Mouse (Mus musculus) gonadal fat pad, adult 2 months (tissue): ENCODE measurements around the gene Cfl2. TPM values are rescaled to one million over a fixed set of nuclear protein-coding genes. Genes with fewer than 3 reads are reported as not detected.

ENCODE experiments used
- DNase-seq: peaks from one replicate; pipeline ENCODE4 v3.0.0-alpha.2; 2012; ENCODE audit warnings: low read depth
- polyA plus RNA-seq: library from polyadenylated mRNA; depleted of rRNA; stranded (reverse); fragments of >200 nt; gene quantifications from 2 replicates; pipeline ENCODE4 v1.2.3, GENCODE M21; 2012; rRNA removed

The Cfl2 gene
- polyA plus RNA-seq, 1 experiment = 27.1 TPM

- DNase-seq = peak; percentile 17
Measured at GRCm38 (mm10) chr12:54830574-54830973, 32.1 kb downstream of the Cfl2 start.

DNA sequence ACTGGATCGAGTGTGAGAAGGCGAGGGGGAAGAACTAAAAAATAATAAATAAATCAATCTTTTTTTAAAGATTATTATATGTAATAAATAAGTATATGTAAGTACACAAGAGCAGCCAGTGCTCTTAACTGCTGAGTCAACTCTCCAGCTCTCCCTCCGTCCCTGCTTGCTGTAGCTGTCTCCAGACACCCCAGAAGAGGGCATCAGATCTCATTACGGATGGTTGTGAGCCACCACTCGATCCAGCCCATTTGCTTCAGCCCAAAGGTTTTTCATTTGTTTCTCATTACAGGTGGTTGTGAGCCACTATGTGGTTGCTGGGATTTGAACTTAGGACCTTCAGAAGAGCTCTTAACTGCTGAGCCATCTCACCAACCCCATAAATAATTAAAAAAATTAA lies 32.8 kb downstream of the Cfl2 start:
- DNase-seq = no peak

DNA sequence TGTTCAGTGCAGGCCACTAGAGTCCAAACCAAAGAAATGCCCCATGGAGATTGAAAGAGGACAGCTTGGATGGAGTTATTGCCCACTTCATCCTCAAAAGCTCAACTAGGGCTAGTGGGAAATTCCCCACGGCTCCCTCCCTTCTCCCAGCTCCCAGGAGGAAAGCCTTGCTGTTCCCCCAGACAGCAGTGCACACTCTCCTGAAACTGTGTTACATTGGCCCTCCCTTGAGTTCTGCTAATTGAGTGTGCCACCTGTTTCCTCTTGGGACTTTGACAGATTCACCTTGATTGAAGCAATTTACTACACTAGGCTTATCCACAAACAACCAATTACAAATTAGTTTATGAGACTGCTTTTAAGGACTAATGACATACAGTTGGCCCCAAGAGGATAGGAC lies 34.6 kb downstream of the Cfl2 start:
- no peak for DNase-seq

GRCm38 (mm10) chr12:54825202-54825601 lies 37.5 kb downstream of the Cfl2 start:
- DNase-seq = no peak

DNA sequence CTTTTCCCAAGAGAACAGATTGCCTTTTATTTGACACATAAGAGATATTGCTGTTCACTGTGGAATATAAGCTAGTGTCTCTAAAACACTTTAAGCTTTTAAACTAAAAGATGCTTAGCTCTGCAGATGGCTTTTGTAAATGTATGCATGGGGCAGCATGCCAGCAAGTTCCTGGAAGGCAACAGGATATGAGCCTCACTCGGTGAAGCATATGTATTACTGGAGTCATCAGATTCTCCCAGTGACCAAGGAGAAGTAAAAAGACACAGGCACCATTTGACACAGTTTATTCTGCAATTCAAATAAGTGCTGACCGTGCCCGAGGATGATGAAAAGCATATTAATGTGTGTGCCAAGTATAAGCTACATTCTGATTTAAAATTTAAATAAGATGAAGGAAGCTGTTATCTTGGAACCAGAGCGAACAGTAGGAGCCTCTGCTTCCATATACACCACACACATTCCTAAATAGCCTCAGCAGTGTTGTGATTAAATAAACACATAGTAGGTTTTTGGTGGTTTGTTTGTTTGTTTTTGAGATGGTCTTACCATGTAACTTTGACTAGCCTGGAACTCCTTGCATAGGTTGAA lies 39.7 kb downstream of the Cfl2 start:
- no peak for DNase-seq

DNA sequence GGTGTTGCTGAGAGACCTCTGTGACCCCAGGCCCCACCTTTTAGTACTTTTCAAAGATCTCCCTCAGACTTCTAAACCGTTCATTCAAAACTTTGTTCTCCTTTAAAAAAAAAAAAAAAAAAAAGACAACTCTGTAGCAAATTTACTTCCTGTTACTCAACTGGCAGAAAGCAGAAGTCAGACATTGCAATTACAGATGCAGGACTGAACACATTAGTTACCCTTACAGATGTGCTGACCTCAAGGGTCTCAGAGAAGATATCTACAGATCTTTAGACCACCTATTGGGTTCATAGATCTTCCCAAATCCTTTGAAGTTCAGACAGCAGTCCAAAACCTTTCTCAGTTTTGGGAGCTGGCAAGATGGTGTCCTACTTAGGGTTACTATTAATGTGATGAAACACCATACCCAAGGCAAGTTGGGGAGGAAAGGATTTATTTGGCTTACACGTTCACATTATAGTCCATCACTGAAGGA lies 42.0 kb downstream of the Cfl2 start:
- DNase-seq = no peak

GRCm38 (mm10) chr12:54819181-54819935 lies 43.3 kb downstream of the Cfl2 start:
- DNase-seq = no peak

DNA sequence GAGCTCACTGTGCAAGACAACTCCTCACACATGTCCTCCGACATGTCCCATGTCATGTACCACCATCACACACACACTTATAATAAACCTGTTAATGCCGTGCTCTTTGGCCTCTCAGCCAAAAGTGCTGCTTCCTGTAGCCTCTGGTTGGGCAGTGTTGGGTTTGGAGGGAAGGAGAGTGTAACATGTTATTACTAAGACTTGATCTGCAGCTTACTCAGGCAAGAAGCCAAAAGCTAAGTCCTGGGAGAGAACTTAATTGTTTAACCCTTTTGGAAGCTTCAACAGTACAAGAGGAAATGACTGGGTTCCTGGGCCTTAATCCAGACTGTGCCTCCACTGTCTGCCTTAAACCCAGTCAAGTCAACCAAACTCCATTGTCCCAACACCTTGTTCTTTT lies 52.5 kb downstream of the Cfl2 start:
- peak; percentile 45 for DNase-seq

Other genes with a start within 250 kb of the Cfl2 start
- 99.7 and 113 TPM in 2 replicates for gene Sptssa, start 206.3 kb downstream of the Cfl2 start, polyA plus RNA-seq
- 9.7 and 10.5 TPM in 2 replicates for gene Eapp, start 167.0 kb downstream of the Cfl2 start, polyA plus RNA-seq
- gene Snx6, start 67.2 kb downstream of the Cfl2 start, polyA plus RNA-seq = 22.8 and 25.7 TPM in 2 replicates
- gene Gm20403, start 123.7 kb upstream of the Cfl2 start, polyA plus RNA-seq = not detected in 2 replicates
- 4.6 and 5.4 TPM in 2 replicates for gene Baz1a, start 151.5 kb upstream of the Cfl2 start, polyA plus RNA-seq
- gene 2700097O09Rik, start 217.2 kb upstream of the Cfl2 start, polyA plus RNA-seq = 7.1 and 7.3 TPM in 2 replicates
- 19.2 and 20.4 TPM in 2 replicates for gene Srp54a, start 217.4 kb upstream of the Cfl2 start, polyA plus RNA-seq